Mouse (Mus musculus): Measurements from ENCODE around the gene Olfr156. TPM values are rescaled to one million over a fixed set of nuclear protein-coding genes. Genes with fewer than 3 reads are reported as not detected.

Olfr156 gene
- not detected in 2 replicates for polyA plus RNA-seq (2014; fragmentation: Nextera tagmentation; extraction: Ambion mirVana)

GRCm38 (mm10) chr4:43823845-43824337 is at the start of gene Olfr156:
Olfr156 (minus strand) TSS chr4:43823895.
- WGBS (ENCODE audit: insufficient replicate concordance), result 9% methylated on average over 7 of the region's 7 CpGs
- no peak for ATAC-seq (replicated peaks; ENCODE audit: insufficient number of reproducible peaks, low FRiP score, low TSS enrichment)
- Histone ChIP-seq H3K9me3 (replicated peaks; ENCODE audit: control insufficient read depth, low read length) (no peaks in the 10 kb centered on the region), H3K9ac (ENCODE audit: low read depth, low read length) (no peak within 1 kb of the TSS), H3K36me3 (ENCODE audit: control insufficient read depth, insufficient read depth, low read length) (no peaks in the 10 kb centered on the region), H3K4me1 (ENCODE audit: control insufficient read depth, insufficient read depth, low read length) (no peaks in the 10 kb centered on the region), H3K27ac (ENCODE audit: low read depth, low read length) (no peak within 1 kb of the TSS), H3K27me3 (ENCODE audit: control insufficient read depth, insufficient read depth, low read length) (no peaks in the 10 kb centered on the region), H3K4me3 (ENCODE audit: low read depth, low read length) (no peak within 1 kb of the TSS), H3K4me2 (no peak within 1 kb of the TSS)

- H3K36me3 ChIP-seq (ENCODE audit: control insufficient read depth, insufficient read depth, low read length), result no peaks in the 10 kb centered on the region
- no peak overlapping the region for H3K27ac ChIP-seq (ENCODE audit: low read depth, low read length)
- 0 out of 2 replicates have a peak, but pooled peaks cover 1% of the 10 kb centered on the region for H3K4me1 ChIP-seq (ENCODE audit: control insufficient read depth, insufficient read depth, low read length)
- no peak for ATAC-seq (replicated peaks; ENCODE audit: insufficient number of reproducible peaks, low FRiP score, low TSS enrichment)
- no peaks in the 10 kb centered on the region for H3K27me3 ChIP-seq (ENCODE audit: control insufficient read depth, insufficient read depth, low read length)
- no peaks in the 10 kb centered on the region; the same call in 1 of the 2 replicates for H3K9me3 ChIP-seq (replicated peaks; ENCODE audit: control insufficient read depth, low read length)
- H3K4me2 ChIP-seq, result no peak overlapping the region
- no peak overlapping the region for H3K4me3 ChIP-seq (ENCODE audit: low read depth, low read length)
- no peak overlapping the region for H3K9ac ChIP-seq (ENCODE audit: low read depth, low read length)
- 84% methylated on average over 10 of the region's 10 CpGs for WGBS (ENCODE audit: insufficient replicate concordance)
Measured at GRCm38 (mm10) chr4:43869821-43870220, 46.1 kb upstream of the Olfr156 start.

GRCm38 (mm10) chr4:43863298-43863697 is 39.6 kb upstream of the Olfr156 start:
- no peaks in the 10 kb centered on the region for H3K9me3 ChIP-seq (replicated peaks; ENCODE audit: control insufficient read depth, low read length)
- no peak overlapping the region for H3K9ac ChIP-seq (ENCODE audit: low read depth, low read length)
- peaks cover 4% of the 10 kb centered on the region; the same call in 1 of the 2 replicates for H3K4me1 ChIP-seq (ENCODE audit: control insufficient read depth, insufficient read depth, low read length)
- no peak for ATAC-seq (replicated peaks; ENCODE audit: insufficient number of reproducible peaks, low FRiP score, low TSS enrichment)
- no peak overlapping the region for H3K27ac ChIP-seq (ENCODE audit: low read depth, low read length)
- H3K36me3 ChIP-seq (ENCODE audit: control insufficient read depth, insufficient read depth, low read length), result no peaks in the 10 kb centered on the region
- no peak overlapping the region for H3K4me3 ChIP-seq (ENCODE audit: low read depth, low read length)
- WGBS (ENCODE audit: insufficient replicate concordance), result 56% methylated on average over 4 of the region's 4 CpGs
- no peak overlapping the region for H3K4me2 ChIP-seq
- H3K27me3 ChIP-seq (ENCODE audit: control insufficient read depth, insufficient read depth, low read length), result no peaks in the 10 kb centered on the region

GRCm38 (mm10) chr4:43860744-43861519 is 37.2 kb upstream of the Olfr156 start:
- Histone ChIP-seq H3K4me2 (no peak overlapping the region), H3K9me3 (replicated peaks; ENCODE audit: control insufficient read depth, low read length) (no peaks in the 10 kb centered on the region), H3K4me3 (ENCODE audit: low read depth, low read length) (no peak overlapping the region), H3K4me1 (ENCODE audit: control insufficient read depth, insufficient read depth, low read length) (peaks cover 4% of the 10 kb centered on the region; the same call in 1 of the 2 replicates), H3K27me3 (ENCODE audit: control insufficient read depth, insufficient read depth, low read length) (no peaks in the 10 kb centered on the region), H3K36me3 (ENCODE audit: control insufficient read depth, insufficient read depth, low read length) (no peaks in the 10 kb centered on the region), H3K27ac (ENCODE audit: low read depth, low read length) (no peak overlapping the region), H3K9ac (ENCODE audit: low read depth, low read length) (no peak overlapping the region)
- WGBS (ENCODE audit: insufficient replicate concordance), result 17% methylated on average over 14 of the region's 14 CpGs
- no peak; the same call in 1 of the 2 replicates for ATAC-seq (replicated peaks; ENCODE audit: insufficient number of reproducible peaks, low FRiP score, low TSS enrichment)

GRCm38 (mm10) chr4:43859886-43860285 is 36.2 kb upstream of the Olfr156 start:
- Histone ChIP-seq H3K9ac (ENCODE audit: low read depth, low read length) (no peak overlapping the region), H3K27ac (ENCODE audit: low read depth, low read length) (no peak overlapping the region), H3K4me3 (ENCODE audit: low read depth, low read length) (no peak overlapping the region), H3K4me2 (no peak overlapping the region), H3K36me3 (ENCODE audit: control insufficient read depth, insufficient read depth, low read length) (no peaks in the 10 kb centered on the region), H3K27me3 (ENCODE audit: control insufficient read depth, insufficient read depth, low read length) (no peaks in the 10 kb centered on the region), H3K4me1 (ENCODE audit: control insufficient read depth, insufficient read depth, low read length) (peaks cover 4% of the 10 kb centered on the region; the same call in 1 of the 2 replicates), H3K9me3 (replicated peaks; ENCODE audit: control insufficient read depth, low read length) (no peaks in the 10 kb centered on the region)
- 72% methylated on average over 10 of the region's 10 CpGs for WGBS (ENCODE audit: insufficient replicate concordance)
- ATAC-seq (replicated peaks; ENCODE audit: insufficient number of reproducible peaks, low FRiP score, low TSS enrichment), result no peak

DNA sequence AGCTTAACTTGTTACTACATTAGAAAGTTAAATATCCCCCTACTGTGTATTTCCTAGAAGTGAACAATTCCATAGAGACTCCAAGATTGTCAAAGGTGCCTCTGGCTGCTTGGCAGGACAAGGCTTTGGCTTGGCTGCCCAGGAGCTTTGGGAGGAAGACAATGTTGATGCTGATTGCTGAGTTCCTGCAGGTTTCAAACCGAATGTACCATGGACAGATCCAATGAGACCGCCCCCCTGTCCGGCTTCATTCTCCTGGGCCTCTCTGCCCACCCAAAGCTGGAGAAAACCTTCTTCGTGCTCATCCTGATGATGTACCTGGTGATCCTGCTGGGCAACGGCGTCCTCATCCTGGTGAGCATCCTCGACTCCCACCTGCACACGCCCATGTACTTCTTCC is 30.4 kb upstream of the Olfr156 start:
- H3K9ac ChIP-seq (ENCODE audit: low read depth, low read length), result no peak overlapping the region
- no peak for ATAC-seq (replicated peaks; ENCODE audit: insufficient number of reproducible peaks, low FRiP score, low TSS enrichment)
- H3K27ac ChIP-seq (ENCODE audit: low read depth, low read length), result no peak overlapping the region
- no peaks in the 10 kb centered on the region for H3K36me3 ChIP-seq (ENCODE audit: control insufficient read depth, insufficient read depth, low read length)
- H3K27me3 ChIP-seq (ENCODE audit: control insufficient read depth, insufficient read depth, low read length), result no peaks in the 10 kb centered on the region
- WGBS (ENCODE audit: insufficient replicate concordance), result 68% methylated on average over 8 of the region's 8 CpGs
- H3K4me2 ChIP-seq, result no peak overlapping the region
- no peak overlapping the region for H3K4me3 ChIP-seq (ENCODE audit: low read depth, low read length)
- H3K4me1 ChIP-seq (ENCODE audit: control insufficient read depth, insufficient read depth, low read length), result peaks cover 4% of the 10 kb centered on the region; the same call in 1 of the 2 replicates
- no peaks in the 10 kb centered on the region for H3K9me3 ChIP-seq (replicated peaks; ENCODE audit: control insufficient read depth, low read length)

DNA sequence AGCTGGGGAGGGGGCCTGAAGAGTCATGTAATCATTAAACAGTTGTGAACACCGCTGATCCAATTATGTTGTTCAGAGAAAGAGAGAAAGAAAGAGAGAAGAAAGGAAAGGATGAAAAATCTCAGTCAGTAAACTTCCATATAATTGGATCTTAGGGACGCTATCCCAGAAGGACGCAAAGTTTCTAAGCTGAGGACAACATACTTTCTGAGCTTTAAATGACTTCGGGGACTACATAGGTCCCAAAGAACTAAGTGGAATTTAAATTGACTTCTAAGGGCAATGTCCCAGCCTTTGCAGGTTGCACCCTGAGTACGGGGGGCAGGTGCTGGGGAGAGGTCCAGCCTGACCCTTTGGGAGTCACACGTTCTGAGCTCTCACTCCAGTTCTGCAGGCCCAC is 27.6 kb upstream of the Olfr156 start, which contains the start of gene Olfr155:
TSS of gene Olfr155 (plus strand) at position 301 of the 400 bp plus-strand sequence.
- 72% methylated on average over 6 of the region's 6 CpGs for WGBS (ENCODE audit: insufficient replicate concordance)
- Histone ChIP-seq H3K27ac (ENCODE audit: low read depth, low read length) (no peak within 1 kb of the TSS), H3K9me3 (replicated peaks; ENCODE audit: control insufficient read depth, low read length) (no peaks in the 10 kb centered on the region), H3K4me1 (ENCODE audit: control insufficient read depth, insufficient read depth, low read length) (peaks cover 4% of the 10 kb centered on the region; the same call in 1 of the 2 replicates), H3K27me3 (ENCODE audit: control insufficient read depth, insufficient read depth, low read length) (no peaks in the 10 kb centered on the region), H3K36me3 (ENCODE audit: control insufficient read depth, insufficient read depth, low read length) (no peaks in the 10 kb centered on the region), H3K4me2 (no peak within 1 kb of the TSS), H3K4me3 (ENCODE audit: low read depth, low read length) (no peak within 1 kb of the TSS), H3K9ac (ENCODE audit: low read depth, low read length) (no peak within 1 kb of the TSS)
- ATAC-seq (replicated peaks; ENCODE audit: insufficient number of reproducible peaks, low FRiP score, low TSS enrichment), result no peak

DNA sequence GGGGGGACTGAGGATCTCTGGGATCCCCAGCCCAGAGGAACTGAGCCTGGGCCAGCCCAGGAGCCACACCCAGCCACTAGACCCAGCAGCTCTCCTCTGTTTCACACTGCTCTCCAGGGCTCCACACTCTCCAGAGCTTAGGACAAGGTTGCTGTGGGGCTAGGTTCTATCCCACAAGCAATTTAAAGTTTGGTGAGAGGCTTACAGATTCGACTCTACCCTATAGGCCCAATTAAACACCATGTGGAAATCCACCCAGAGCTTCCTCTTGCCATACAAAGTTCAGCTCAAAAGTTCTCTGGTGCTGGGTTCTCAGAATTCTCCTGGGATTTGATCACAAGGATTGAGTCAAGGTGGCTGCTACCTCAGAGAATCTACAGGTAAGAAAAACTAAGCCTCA is 16.4 kb upstream of the Olfr156 start, which contains the start of gene Olfr157:
TSS of gene Olfr157 (minus strand) at position 101 of the 400 bp plus-strand sequence.
- 63% methylated on average over 1 of the region's 1 CpGs for WGBS (ENCODE audit: insufficient replicate concordance)
- Histone ChIP-seq H3K36me3 (ENCODE audit: control insufficient read depth, insufficient read depth, low read length) (no peaks in the 10 kb centered on the region), H3K4me1 (ENCODE audit: control insufficient read depth, insufficient read depth, low read length) (no peaks in the 10 kb centered on the region), H3K27me3 (ENCODE audit: control insufficient read depth, insufficient read depth, low read length) (no peaks in the 10 kb centered on the region), H3K4me3 (ENCODE audit: low read depth, low read length) (no peak within 1 kb of the TSS), H3K27ac (ENCODE audit: low read depth, low read length) (no peak within 1 kb of the TSS), H3K4me2 (no peak within 1 kb of the TSS), H3K9me3 (replicated peaks; ENCODE audit: control insufficient read depth, low read length) (no peaks in the 10 kb centered on the region), H3K9ac (ENCODE audit: low read depth, low read length) (no peak within 1 kb of the TSS)
- ATAC-seq (replicated peaks; ENCODE audit: insufficient number of reproducible peaks, low FRiP score, low TSS enrichment), result no peak
